Mouse (Mus musculus): ENCODE results near the gene Gm49333.

DNA sequence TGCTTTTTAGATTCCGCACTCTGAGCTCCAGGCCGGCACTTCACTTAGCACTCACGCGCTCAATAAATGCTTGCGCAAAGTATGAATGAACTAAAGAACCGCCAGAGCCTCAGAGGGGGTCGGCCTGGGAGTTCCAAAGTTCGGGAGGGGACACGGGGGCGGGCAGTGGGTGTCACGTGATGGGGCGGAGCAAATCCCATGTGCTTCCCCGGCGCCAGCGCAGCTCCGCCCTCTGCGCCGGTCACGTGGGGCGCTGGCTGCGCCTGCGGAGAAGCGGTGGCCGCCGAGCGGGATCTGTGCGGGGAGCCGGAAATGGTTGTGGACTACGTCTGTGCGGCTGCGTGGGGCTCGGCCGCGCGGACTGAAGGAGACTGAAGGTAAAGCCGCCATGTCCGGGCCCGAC lies 61.1 kb downstream of the Gm49333 start:
- no peak for TF ChIP-seq CTCF (IDR thresholded peaks at IDR 0.05; ENCODE audit: extremely low read depth, insufficient read depth, low read length)
- peak; percentile 61; the same call in 1 of the 2 replicates for TF ChIP-seq POLR2A (IDR thresholded peaks at IDR 0.05; ENCODE audit: extremely low read depth, insufficient read depth, low read length)
